Mouse (Mus musculus) brain, embryonic 14.5 days (tissue): ENCODE measurements around the gene Card11.

Experiments
- CTCF ChIP-seq: fragments of 200-500 bp; IDR thresholded peaks from 2 replicates; pipeline ENCODE4 v1.5.1; 2012; ENCODE audit warnings: inconsistent platforms, mild to moderate bottlenecking, moderate library complexity, borderline replicate concordance; ENCODE audit not compliant: insufficient read depth, insufficient read length; ENCODE audit errors: extremely low read depth
- POLR2A ChIP-seq: fragments of 200-500 bp; IDR thresholded peaks from 2 replicates; pipeline ENCODE4 v1.6.1; 2012; ENCODE audit warnings: mild to moderate bottlenecking, inconsistent platforms, borderline replicate concordance; ENCODE audit not compliant: poor library complexity, insufficient read depth, insufficient read length, severe bottlenecking; ENCODE audit errors: extremely low read depth

GRCm38 (mm10) chr5:140935848-140936247, 64.5 kb downstream of the Card11 start:
- TF ChIP-seq POLR2A (no peak), CTCF (no peak)
